Mouse (Mus musculus): ENCODE data around the gene Rapgef1. TPM values are rescaled to one million over a fixed set of nuclear protein-coding genes. Genes with fewer than 3 reads are reported as not detected.
"Not testable (repeated sequence)": the region's sequence is repeated elsewhere in the genome, so short reads cannot be mapped to it uniquely, and the experiment has no call there.

The Rapgef1 gene
- polyA plus RNA-seq, 1 experiment from 2014 or later, result 24.2 TPM

DNA sequence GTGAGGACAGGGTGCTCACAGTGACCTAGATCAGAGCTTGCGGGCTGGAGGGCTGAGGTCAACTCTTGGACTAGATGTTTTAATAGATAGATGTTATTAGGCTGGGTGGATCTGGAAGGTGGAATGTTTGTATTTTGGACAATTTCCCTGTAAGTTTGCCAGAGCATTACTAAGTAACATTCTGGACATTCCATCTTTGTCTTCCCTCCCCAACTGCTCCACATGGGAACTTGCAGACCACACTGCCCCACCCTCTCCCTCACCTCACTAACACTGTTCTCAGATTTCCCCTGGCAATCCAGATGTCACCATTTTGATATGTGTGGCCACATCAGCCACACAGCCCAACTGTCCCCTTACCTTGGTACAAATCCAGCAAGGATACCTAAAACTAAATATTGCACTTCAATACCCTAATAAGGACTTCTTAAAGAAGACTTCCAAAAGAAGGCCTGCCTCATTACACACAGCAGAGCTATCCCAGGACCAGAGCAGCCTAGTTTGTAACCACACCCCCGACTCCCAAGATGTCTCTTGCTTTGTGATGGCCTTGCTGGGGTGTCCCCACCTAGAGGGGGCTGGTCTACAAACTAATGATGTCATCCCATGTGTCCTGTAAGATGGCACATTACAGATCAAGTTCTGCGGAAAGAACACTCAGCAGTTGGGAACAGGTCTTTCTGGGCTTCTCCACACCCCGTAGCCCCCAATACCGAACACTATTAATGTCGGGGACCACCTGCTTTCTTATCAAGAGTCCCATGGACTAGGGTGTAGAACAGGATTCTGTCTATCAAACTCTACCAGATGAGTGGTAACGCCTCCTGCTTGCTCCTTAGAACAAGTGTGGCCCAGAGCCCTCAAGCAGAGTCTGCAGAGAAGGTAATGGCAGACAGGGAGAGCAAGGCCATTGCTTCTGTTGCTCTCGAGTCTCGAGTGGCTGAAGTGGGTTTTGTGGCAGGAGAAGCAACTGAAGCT, 83.9 kb downstream of the Rapgef1 start:
- Histone ChIP-seq H3K9ac (no peak overlapping the region), H3K27ac (no peak overlapping the region), H3K4me2 (no peak overlapping the region), H3K36me3 (replicated peaks) (peaks cover 67% of the 10 kb centered on the region), H3K27me3 (replicated peaks) (no peaks in the 10 kb centered on the region), H3K4me3 (no peak overlapping the region), H3K4me1 (no peaks in the 10 kb centered on the region), H3K9me3 (no peaks in the 10 kb centered on the region)
- ATAC-seq (replicated peaks), result no peak
- WGBS, result 94% methylated on average over 9 of the region's 9 CpGs

DNA sequence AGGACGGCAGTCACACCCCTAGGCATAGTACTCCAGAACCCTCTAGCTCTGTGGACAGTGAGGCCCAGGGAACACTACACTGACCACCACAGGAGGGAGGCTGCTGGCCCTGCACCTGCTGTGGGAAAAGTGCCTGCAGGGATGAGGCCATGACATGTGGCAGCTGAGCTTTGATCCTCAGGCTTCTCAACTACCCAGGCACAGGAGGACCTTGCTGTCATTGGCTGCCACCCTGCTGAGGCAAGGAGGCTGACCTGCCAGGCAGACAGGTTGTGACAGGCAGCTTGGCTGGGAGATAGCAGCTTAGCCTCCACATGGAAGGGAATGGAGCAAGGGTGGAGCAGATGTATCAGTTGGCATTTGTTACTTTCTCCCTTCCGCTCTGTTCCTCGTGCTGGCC, 86.0 kb downstream of the Rapgef1 start:
- Histone ChIP-seq H3K27ac (no peak overlapping the region), H3K4me2 (no peak overlapping the region), H3K27me3 (replicated peaks) (no peaks in the 10 kb centered on the region), H3K4me1 (no peaks in the 10 kb centered on the region), H3K9ac (no peak overlapping the region), H3K36me3 (replicated peaks) (peaks cover 59% of the 10 kb centered on the region), H3K4me3 (no peak overlapping the region), H3K9me3 (no peaks in the 10 kb centered on the region)
- ATAC-seq (replicated peaks), result no peak
- 85% methylated on average over 3 of the region's 3 CpGs for WGBS

DNA sequence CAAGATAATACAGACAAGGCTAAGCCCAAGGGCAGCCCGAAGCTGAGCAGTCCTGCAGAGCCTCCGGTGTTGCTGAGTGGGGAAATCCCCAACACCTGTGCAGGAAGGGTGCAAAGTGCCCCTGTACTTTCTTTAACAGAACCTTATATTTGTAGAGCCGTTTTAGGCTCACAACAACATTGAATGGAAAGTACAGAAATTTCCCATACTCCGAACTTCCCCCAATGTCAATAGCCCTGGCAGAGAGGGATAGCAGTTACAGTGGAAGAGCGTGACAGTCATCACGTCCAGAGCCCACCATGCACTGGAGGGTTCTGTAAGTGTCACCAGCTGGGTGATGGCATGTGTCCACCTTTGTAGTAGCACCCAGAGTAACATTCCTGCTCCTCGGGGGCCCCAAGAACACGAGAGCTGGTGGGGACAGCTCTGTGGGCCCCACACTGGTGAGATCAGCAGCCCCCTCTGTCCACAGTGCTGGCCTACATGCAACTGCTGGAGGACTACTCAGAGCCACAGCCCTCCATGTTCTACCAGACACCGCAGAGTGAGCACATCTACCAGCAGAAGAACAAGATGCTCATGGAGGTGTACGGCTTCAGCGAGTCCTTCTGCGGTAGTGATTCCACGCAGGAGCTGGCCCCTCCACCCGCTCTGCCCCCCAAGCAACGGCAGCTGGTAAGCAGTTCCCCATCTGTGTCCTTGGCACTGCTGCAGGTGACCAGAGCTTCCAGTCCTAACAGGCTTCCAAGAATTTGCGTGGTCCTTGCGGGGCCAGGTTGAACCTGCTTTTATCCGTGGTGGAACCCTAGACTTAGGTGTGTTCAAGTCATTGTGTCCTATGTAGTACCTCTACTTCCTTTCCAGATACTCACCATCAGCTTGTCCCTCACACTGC, 87.5 kb downstream of the Rapgef1 start:
- Histone ChIP-seq H3K4me1 (no peaks in the 10 kb centered on the region), H3K36me3 (replicated peaks) (peaks cover 53% of the 10 kb centered on the region), H3K9ac (no peak overlapping the region), H3K27me3 (replicated peaks) (no peaks in the 10 kb centered on the region), H3K27ac (no peak overlapping the region), H3K4me2 (no peak overlapping the region), H3K9me3 (no peaks in the 10 kb centered on the region), H3K4me3 (no peak overlapping the region)
- 96% methylated on average over 18 of the region's 18 CpGs for WGBS
- ATAC-seq (replicated peaks), result no peak

DNA sequence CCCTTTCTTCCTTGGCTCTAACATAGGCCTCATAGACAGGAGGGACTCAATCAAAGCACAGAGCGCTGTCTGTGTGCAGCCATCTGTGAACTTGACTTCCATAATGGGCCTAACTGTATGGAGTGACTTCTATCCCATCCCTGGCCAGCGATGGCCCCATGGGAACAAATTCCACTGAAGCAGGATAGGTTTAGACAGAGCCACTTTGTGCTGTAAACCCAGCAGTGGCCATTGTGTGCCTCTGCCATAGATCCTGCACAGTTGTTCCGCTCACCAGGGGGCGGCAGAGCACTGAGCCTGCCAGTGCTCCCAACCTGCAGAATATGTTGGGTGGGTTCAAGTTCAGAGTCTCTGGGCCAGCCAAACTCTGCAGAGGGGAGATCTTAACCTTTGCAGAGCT, 88.2 kb downstream of the Rapgef1 start:
- Histone ChIP-seq H3K4me1 (no peaks in the 10 kb centered on the region), H3K27ac (no peak overlapping the region), H3K4me2 (no peak overlapping the region), H3K36me3 (replicated peaks) (peaks cover 45% of the 10 kb centered on the region), H3K9ac (no peak overlapping the region), H3K27me3 (replicated peaks) (no peaks in the 10 kb centered on the region), H3K9me3 (no peaks in the 10 kb centered on the region), H3K4me3 (no peak overlapping the region)
- ATAC-seq (replicated peaks), result no peak
- 80% methylated on average over 4 of the region's 4 CpGs for WGBS

GRCm38 (mm10) chr2:29708209-29708608, 88.7 kb downstream of the Rapgef1 start:
- not testable (repeated sequence) for H3K4me1 ChIP-seq; H3K4me3 ChIP-seq; ATAC-seq (replicated peaks); H3K9ac ChIP-seq; H3K27ac ChIP-seq; H3K9me3 ChIP-seq; H3K4me2 ChIP-seq; H3K27me3 ChIP-seq (replicated peaks)
- WGBS, result 97% methylated on average over 4 of the region's 4 CpGs
- peaks cover 43% of the 10 kb centered on the region for H3K36me3 ChIP-seq (replicated peaks)

GRCm38 (mm10) chr2:29711038-29711437, 91.5 kb downstream of the Rapgef1 start:
- H3K9me3 ChIP-seq, result no peaks in the 10 kb centered on the region
- no peak overlapping the region for H3K4me2 ChIP-seq
- H3K9ac ChIP-seq, result no peak overlapping the region
- peaks cover 22% of the 10 kb centered on the region for H3K36me3 ChIP-seq (replicated peaks)
- no peaks in the 10 kb centered on the region for H3K27me3 ChIP-seq (replicated peaks)
- H3K4me1 ChIP-seq, result no peaks in the 10 kb centered on the region
- no peak overlapping the region for H3K4me3 ChIP-seq
- H3K27ac ChIP-seq, result no peak overlapping the region
- ATAC-seq (replicated peaks), result no peak
- WGBS, result 78% methylated on average over 3 of the region's 3 CpGs

DNA sequence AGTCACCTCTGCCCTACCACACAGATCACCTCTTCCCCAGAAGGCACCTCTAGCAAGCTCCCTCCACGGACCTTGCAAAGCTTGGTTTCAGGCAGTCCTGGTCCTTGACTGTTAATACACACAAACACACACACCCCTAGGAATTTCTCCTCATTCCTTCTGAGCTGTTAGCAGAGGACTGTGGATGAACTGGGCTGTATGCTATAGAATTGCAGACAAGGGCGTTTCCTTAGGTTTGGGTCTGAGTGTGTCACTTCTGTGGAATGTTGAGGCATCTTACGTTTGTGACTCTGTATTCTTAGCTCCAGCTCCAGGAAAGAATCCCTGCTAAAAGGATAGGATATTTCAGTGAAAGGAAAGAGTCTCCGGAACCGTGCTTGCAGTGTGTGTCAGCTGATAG, 92.4 kb downstream of the Rapgef1 start:
- ATAC-seq (replicated peaks), result no peak
- WGBS, result 88% methylated on average over 5 of the region's 5 CpGs
- H3K36me3 ChIP-seq (replicated peaks), result peaks cover 22% of the 10 kb centered on the region
- H3K9ac ChIP-seq, result no peak overlapping the region
- no peaks in the 10 kb centered on the region for H3K4me1 ChIP-seq
- no peak overlapping the region for H3K4me2 ChIP-seq
- no peak overlapping the region for H3K27ac ChIP-seq
- no peak overlapping the region for H3K4me3 ChIP-seq
- H3K9me3 ChIP-seq, result no peaks in the 10 kb centered on the region
- no peaks in the 10 kb centered on the region for H3K27me3 ChIP-seq (replicated peaks)

DNA sequence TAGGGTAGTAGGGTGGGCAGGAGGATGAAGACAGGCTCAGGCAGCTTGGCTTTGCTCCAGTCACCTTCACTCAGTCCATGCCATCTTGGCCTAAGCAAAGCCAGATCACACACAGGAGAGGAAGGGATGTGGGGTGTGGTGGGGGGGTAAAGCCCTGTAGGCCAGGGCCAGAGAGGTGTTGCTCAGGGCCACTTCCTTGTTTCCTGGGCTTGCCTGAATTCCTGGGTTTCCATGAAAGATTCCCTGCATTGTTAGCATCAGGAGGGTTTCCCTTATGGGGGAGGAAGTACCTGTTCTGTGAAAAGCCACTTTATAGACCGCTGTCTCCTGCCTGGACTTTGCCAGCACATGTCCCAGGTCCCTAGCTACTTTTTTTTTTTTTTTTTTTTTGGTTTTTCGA, 94.0 kb downstream of the Rapgef1 start:
- Histone ChIP-seq H3K27me3 (replicated peaks) (no peaks in the 10 kb centered on the region), H3K4me2 (no peak overlapping the region), H3K4me3 (no peak overlapping the region), H3K4me1 (no peaks in the 10 kb centered on the region), H3K27ac (no peak overlapping the region), H3K36me3 (replicated peaks) (peaks cover 12% of the 10 kb centered on the region; the same call in 1 of the 2 replicates), H3K9me3 (no peaks in the 10 kb centered on the region), H3K9ac (no peak overlapping the region)
- ATAC-seq (replicated peaks), result no peak
- WGBS, result 100% methylated on average over 2 of the region's 2 CpGs

- peaks cover 12% of the 10 kb centered on the region; the same call in 1 of the 2 replicates for H3K36me3 ChIP-seq (replicated peaks)
These were observed 94.6 kb downstream of the Rapgef1 start for GRCm38 (mm10) chr2:29714127-29714526.

GRCm38 (mm10) chr2:29716143-29716542, 96.6 kb downstream of the Rapgef1 start:
- H3K36me3 ChIP-seq (replicated peaks), result peaks cover 13% of the 10 kb centered on the region; the same call in 1 of the 2 replicates
- ATAC-seq (replicated peaks), result no peak
- no peaks in the 10 kb centered on the region for H3K4me1 ChIP-seq
- H3K27ac ChIP-seq, result no peak overlapping the region; the same call in 1 of the 2 replicates
- H3K27me3 ChIP-seq (replicated peaks), result no peaks in the 10 kb centered on the region
- no peak overlapping the region for H3K4me2 ChIP-seq
- no peaks in the 10 kb centered on the region for H3K9me3 ChIP-seq
- WGBS, result 47% methylated on average over 7 of the region's 7 CpGs
- no peak overlapping the region for H3K4me3 ChIP-seq
- H3K9ac ChIP-seq, result no peak overlapping the region

More at GRCm38 (mm10) chr2:29714127-29714526, 94.6 kb downstream of the Rapgef1 start:
- H3K4me1 ChIP-seq, result no peaks in the 10 kb centered on the region
- no peak overlapping the region for H3K4me3 ChIP-seq
- no peak overlapping the region for H3K27ac ChIP-seq
- H3K27me3 ChIP-seq (replicated peaks), result no peaks in the 10 kb centered on the region
- no peak for ATAC-seq (replicated peaks)
- no peaks in the 10 kb centered on the region for H3K9me3 ChIP-seq
- H3K9ac ChIP-seq, result no peak overlapping the region
- H3K4me2 ChIP-seq, result no peak overlapping the region
- whole genome bisulfite sequencing, result 96% methylated on average over 5 of the region's 5 CpGs

DNA sequence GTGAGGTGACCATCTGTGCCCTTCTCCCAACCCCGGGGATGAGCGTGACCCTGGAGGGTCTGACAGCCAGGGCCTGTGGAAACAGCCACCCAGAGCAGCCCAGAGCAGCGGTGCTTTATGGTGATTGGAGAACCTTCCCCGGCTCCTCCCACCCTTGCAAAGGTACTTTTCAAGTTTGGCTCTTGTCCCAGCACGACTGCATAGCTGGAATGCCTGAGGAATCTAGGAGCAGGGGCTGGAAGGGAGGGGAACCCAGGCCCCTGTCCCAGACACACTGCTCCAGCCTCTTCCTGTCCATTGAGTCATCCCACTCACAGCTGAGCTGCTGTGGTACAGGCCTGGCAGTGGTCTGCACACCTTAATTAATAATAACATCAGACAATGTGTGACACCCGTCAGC, 97.2 kb downstream of the Rapgef1 start:
- Histone ChIP-seq H3K27me3 (replicated peaks) (no peaks in the 10 kb centered on the region), H3K4me2 (no peak overlapping the region), H3K9me3 (no peaks in the 10 kb centered on the region), H3K4me1 (no peaks in the 10 kb centered on the region), H3K36me3 (replicated peaks) (peaks cover 12% of the 10 kb centered on the region; the same call in 1 of the 2 replicates), H3K27ac (no peak overlapping the region; the same call in 1 of the 2 replicates), H3K4me3 (no peak overlapping the region), H3K9ac (no peak overlapping the region)
- no peak for ATAC-seq (replicated peaks)
- 20% methylated on average over 6 of the region's 6 CpGs for WGBS

GRCm38 (mm10) chr2:29718581-29718980, 99.1 kb downstream of the Rapgef1 start:
- Histone ChIP-seq H3K27ac (no peak overlapping the region), H3K9ac (no peak overlapping the region), H3K36me3 (replicated peaks) (peaks cover 17% of the 10 kb centered on the region; the same call in 1 of the 2 replicates), H3K9me3 (no peaks in the 10 kb centered on the region), H3K27me3 (replicated peaks) (no peaks in the 10 kb centered on the region), H3K4me3 (no peak overlapping the region), H3K4me2 (no peak overlapping the region), H3K4me1 (no peaks in the 10 kb centered on the region)
- ATAC-seq (replicated peaks), result no peak
- 90% methylated on average over 5 of the region's 5 CpGs for WGBS
